Mouse (Mus musculus): ENCODE measurements at regions not wholly inside any gene's neighbourhood (a gene's known extent, or its start where the extent isn't known, plus 50 kb on each side); places are given as distances from the start of the nearest gene placed in this dataset.

DNA sequence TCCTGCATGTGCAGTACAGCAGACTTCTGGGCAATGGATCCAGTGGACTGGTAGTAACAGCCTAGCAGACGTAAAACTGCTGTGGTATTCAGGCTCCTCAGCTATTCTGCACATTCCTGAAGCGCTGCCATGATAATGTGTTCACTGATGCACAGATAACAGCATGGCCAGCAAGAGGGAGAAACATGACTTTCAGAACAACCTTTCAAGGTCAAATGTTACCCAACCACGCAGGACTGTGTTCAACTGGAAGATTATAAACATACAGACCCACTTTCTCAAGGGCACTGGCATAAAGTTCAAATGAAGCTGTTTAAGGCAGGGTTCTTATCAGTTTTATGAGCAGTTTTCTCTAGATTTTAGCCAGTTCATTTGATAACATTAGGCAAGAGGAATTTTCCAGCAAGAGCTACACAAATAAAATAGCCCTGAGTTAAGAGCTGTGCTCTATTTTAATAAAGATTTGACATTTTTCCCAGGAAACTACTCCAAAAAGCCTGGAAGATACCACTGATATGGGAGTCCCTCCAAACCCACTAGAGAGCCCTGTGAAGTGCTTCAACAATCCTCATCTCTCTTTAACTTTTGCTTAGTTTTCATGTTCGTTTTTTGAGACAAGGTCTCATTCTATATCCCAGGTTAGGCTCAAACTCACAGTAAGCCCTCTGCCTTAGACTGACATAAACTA lies 311.6 kb upstream of the Cited2 start:
- Histone ChIP-seq H3K4me2 (ENCODE audit: low read depth, low read length) (no peak overlapping the region), H3K4me3 (ENCODE audit: low read length) (no peak overlapping the region), H3K27ac (no peak overlapping the region), H3K9ac (replicated peaks; ENCODE audit: low read length) (no peak overlapping the region), H3K4me1 (ENCODE audit: insufficient read depth, low read length) (no peaks in the 10 kb centered on the region), H3K36me3 (ENCODE audit: insufficient read depth, low read length) (no peaks in the 10 kb centered on the region), H3K9me3 (ENCODE audit: low read length) (no peaks in the 10 kb centered on the region), H3K27me3 (ENCODE audit: insufficient read depth, low read length) (no peaks in the 10 kb centered on the region)
- DNase-seq (ENCODE audit: low spot score) (no peak), ATAC-seq (no peak)
- no peak for TF ChIP-seq CTCF (IDR thresholded peaks at IDR 0.05; ENCODE audit: low read depth)
- 37% methylated on average over 4 of the region's 4 CpGs for WGBS

- no peaks in the 10 kb centered on the region for H3K9me3 ChIP-seq (ENCODE audit: low read length)
- 89% methylated on average over 3 of the region's 3 CpGs for WGBS
- no peak for DNase-seq (ENCODE audit: low spot score)
- no peak for ATAC-seq
- H3K9ac ChIP-seq (replicated peaks; ENCODE audit: low read length) = no peak overlapping the region
- H3K4me3 ChIP-seq (ENCODE audit: low read length) = no peak overlapping the region
- H3K27ac ChIP-seq = no peak overlapping the region
- no peak overlapping the region for H3K4me2 ChIP-seq (ENCODE audit: low read depth, low read length)
- no peak for TF ChIP-seq CTCF (IDR thresholded peaks at IDR 0.05; ENCODE audit: low read depth)
- no peaks in the 10 kb centered on the region for H3K27me3 ChIP-seq (ENCODE audit: insufficient read depth, low read length)
- no peaks in the 10 kb centered on the region for H3K36me3 ChIP-seq (ENCODE audit: insufficient read depth, low read length)
- no peaks in the 10 kb centered on the region for H3K4me1 ChIP-seq (ENCODE audit: insufficient read depth, low read length)
These were observed 307.9 kb upstream of the Cited2 start for GRCm38 (mm10) chr10:17415112-17415511.

DNA sequence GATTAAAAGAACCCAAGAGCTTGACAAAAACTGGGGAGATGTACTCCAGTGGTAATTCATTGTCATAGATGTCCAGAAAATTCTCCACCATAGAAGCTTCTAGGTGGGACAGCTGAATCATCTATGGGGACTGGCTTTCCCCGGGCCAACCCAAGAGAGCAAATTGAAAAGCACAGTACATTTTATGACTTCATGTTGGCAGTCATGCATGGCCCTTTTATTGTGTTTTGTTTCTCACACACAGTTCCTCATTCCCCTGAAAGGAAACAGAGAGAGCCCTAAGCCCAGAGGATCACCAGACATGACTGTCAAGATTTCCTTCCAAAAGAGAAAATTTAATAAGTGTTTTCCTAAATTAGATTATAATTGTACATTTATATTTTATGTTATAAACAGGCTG lies 306.9 kb upstream of the Cited2 start:
- Histone ChIP-seq H3K36me3 (ENCODE audit: insufficient read depth, low read length) (no peaks in the 10 kb centered on the region), H3K27ac (no peak overlapping the region), H3K27me3 (ENCODE audit: insufficient read depth, low read length) (no peaks in the 10 kb centered on the region), H3K4me1 (ENCODE audit: insufficient read depth, low read length) (no peaks in the 10 kb centered on the region), H3K4me2 (ENCODE audit: low read depth, low read length) (no peak overlapping the region), H3K9me3 (ENCODE audit: low read length) (no peaks in the 10 kb centered on the region), H3K4me3 (ENCODE audit: low read length) (no peak overlapping the region), H3K9ac (replicated peaks; ENCODE audit: low read length) (no peak overlapping the region)
- no peak for TF ChIP-seq CTCF (IDR thresholded peaks at IDR 0.05; ENCODE audit: low read depth)
- DNase-seq (ENCODE audit: low spot score) = no peak
- ATAC-seq = no peak
- 73% methylated on average over 1 of the region's 1 CpGs for WGBS

DNA sequence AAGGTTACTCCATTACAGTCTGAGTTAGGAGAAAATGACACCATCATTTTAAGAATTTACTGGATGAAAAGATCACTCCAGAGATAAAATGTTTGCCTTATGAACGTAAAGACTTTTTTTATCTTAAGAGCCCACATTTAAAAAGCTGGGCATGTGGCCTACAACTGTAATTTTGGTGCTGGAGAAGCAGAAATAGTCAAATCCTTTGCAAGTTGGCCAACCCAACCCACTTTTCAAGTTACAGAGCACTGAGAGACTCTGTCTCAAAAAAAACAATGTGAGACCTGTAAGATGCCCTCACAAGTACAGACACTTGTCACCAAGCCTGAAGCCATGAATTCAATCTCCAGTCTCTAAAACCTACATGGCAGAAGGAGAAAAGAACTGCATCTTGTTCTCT lies 305.6 kb upstream of the Cited2 start:
- ATAC-seq = no peak
- no peak for DNase-seq (ENCODE audit: low spot score)
- no peak overlapping the region for H3K4me2 ChIP-seq (ENCODE audit: low read depth, low read length)
- no peaks in the 10 kb centered on the region for H3K9me3 ChIP-seq (ENCODE audit: low read length)
- H3K4me3 ChIP-seq (ENCODE audit: low read length) = no peak overlapping the region
- H3K9ac ChIP-seq (replicated peaks; ENCODE audit: low read length) = no peak overlapping the region
- no peak overlapping the region for H3K27ac ChIP-seq
- no peak for TF ChIP-seq CTCF (IDR thresholded peaks at IDR 0.05; ENCODE audit: low read depth)
- WGBS = 88% methylated on average over 1 of the region's 1 CpGs
- no peaks in the 10 kb centered on the region for H3K27me3 ChIP-seq (ENCODE audit: insufficient read depth, low read length)
- H3K4me1 ChIP-seq (ENCODE audit: insufficient read depth, low read length) = no peaks in the 10 kb centered on the region
- no peaks in the 10 kb centered on the region for H3K36me3 ChIP-seq (ENCODE audit: insufficient read depth, low read length)

- H3K9me3 ChIP-seq (ENCODE audit: low read length) = no peaks in the 10 kb centered on the region
- WGBS = 68% methylated on average over 7 of the region's 7 CpGs
- H3K4me1 ChIP-seq (ENCODE audit: insufficient read depth, low read length) = no peaks in the 10 kb centered on the region
- H3K36me3 ChIP-seq (ENCODE audit: insufficient read depth, low read length) = no peaks in the 10 kb centered on the region
- DNase-seq (ENCODE audit: low spot score) (no peak), ATAC-seq (no peak)
- H3K9ac ChIP-seq (replicated peaks; ENCODE audit: low read length) = no peak overlapping the region
- no peak overlapping the region for H3K4me2 ChIP-seq (ENCODE audit: low read depth, low read length)
- no peak overlapping the region for H3K4me3 ChIP-seq (ENCODE audit: low read length)
- TF ChIP-seq CTCF (IDR thresholded peaks at IDR 0.05; ENCODE audit: low read depth) = no peak
- H3K27me3 ChIP-seq (ENCODE audit: insufficient read depth, low read length) = no peaks in the 10 kb centered on the region
- H3K27ac ChIP-seq = no peak overlapping the region
These were observed 304.8 kb upstream of the Cited2 start for GRCm38 (mm10) chr10:17418227-17418685.

GRCm38 (mm10) chr10:17423584-17424278 lies 299.3 kb upstream of the Cited2 start:
- Histone ChIP-seq H3K27me3 (ENCODE audit: insufficient read depth, low read length) (no peaks in the 10 kb centered on the region), H3K4me1 (ENCODE audit: insufficient read depth, low read length) (no peaks in the 10 kb centered on the region), H3K4me2 (ENCODE audit: low read depth, low read length) (no peak overlapping the region), H3K4me3 (ENCODE audit: low read length) (no peak overlapping the region), H3K36me3 (ENCODE audit: insufficient read depth, low read length) (no peaks in the 10 kb centered on the region), H3K27ac (no peak overlapping the region), H3K9ac (replicated peaks; ENCODE audit: low read length) (no peak overlapping the region), H3K9me3 (ENCODE audit: low read length) (no peaks in the 10 kb centered on the region)
- WGBS = 65% methylated on average over 4 of the region's 4 CpGs
- no peak for DNase-seq (ENCODE audit: low spot score)
- ATAC-seq = no peak
- TF ChIP-seq CTCF (IDR thresholded peaks at IDR 0.05; ENCODE audit: low read depth) = no peak

- 92% methylated on average over 3 of the region's 3 CpGs for whole genome bisulfite sequencing
- ATAC-seq = no peak
- H3K4me3 ChIP-seq (ENCODE audit: low read length) = no peak overlapping the region
These were observed 296.8 kb upstream of the Cited2 start for GRCm38 (mm10) chr10:17426197-17426596.

More at GRCm38 (mm10) chr10:17426197-17426596, 296.8 kb upstream of the Cited2 start:
- no peak overlapping the region for H3K27ac ChIP-seq
- DNase-seq (ENCODE audit: low spot score) = no peak
- no peaks in the 10 kb centered on the region for H3K4me1 ChIP-seq (ENCODE audit: insufficient read depth, low read length)
- no peak for TF ChIP-seq CTCF (IDR thresholded peaks at IDR 0.05; ENCODE audit: low read depth)
- H3K9me3 ChIP-seq (ENCODE audit: low read length) = no peaks in the 10 kb centered on the region
- H3K36me3 ChIP-seq (ENCODE audit: insufficient read depth, low read length) = no peaks in the 10 kb centered on the region
- no peak overlapping the region for H3K9ac ChIP-seq (replicated peaks; ENCODE audit: low read length)
- no peaks in the 10 kb centered on the region for H3K27me3 ChIP-seq (ENCODE audit: insufficient read depth, low read length)
- no peak overlapping the region for H3K4me2 ChIP-seq (ENCODE audit: low read depth, low read length)

All from hindbrain, postnatal 0 days (tissue).